Mouse (Mus musculus) kidney, embryonic 15.5 days (tissue): ENCODE data around the gene Slc37a3. TPM values are rescaled to one million over a fixed set of nuclear protein-coding genes. Genes with fewer than 3 reads are reported as not detected.

Experiments used
- ATAC-seq: fragments of 200-750 bp; cut with Nextera tagmentation; replicated peaks from 2 replicates; pipeline ENCODE4 v1.8.0; 2017; ENCODE audit warnings: moderate TSS enrichment; ENCODE audit not compliant: low FRiP score
- H3K27ac ChIP-seq: fragments of 300-500 bp; sonication (generic); 2 replicates; pipeline ENCODE4 v1.5.1; 2015; ENCODE audit warnings: mild to moderate bottlenecking, inconsistent platforms
- H3K27me3 ChIP-seq: fragments of 300-500 bp; sonication (generic); 2 replicates; pipeline ENCODE4 v1.6.1; 2015; ENCODE audit warnings: inconsistent platforms
- H3K36me3 ChIP-seq: fragments of 300-500 bp; sonication (generic); 2 replicates; pipeline ENCODE4 v1.6.1; 2015; ENCODE audit warnings: inconsistent platforms
- H3K4me1 ChIP-seq: fragments of 300-500 bp; sonication (generic); 2 replicates; pipeline ENCODE4 v1.6.1; 2015; ENCODE audit warnings: inconsistent platforms
- H3K4me2 ChIP-seq: fragments of 300-500 bp; sonication (generic); 2 replicates; pipeline ENCODE4 v1.6.1; 2015; ENCODE audit warnings: moderate library complexity, mild to moderate bottlenecking, inconsistent platforms
- H3K4me3 ChIP-seq: fragments of 300-500 bp; sonication (generic); replicated peaks from 2 replicates; pipeline ENCODE4 v1.5.1; 2015; ENCODE audit warnings: mild to moderate bottlenecking, inconsistent platforms
- H3K9ac ChIP-seq: fragments of 300-500 bp; sonication (generic); 2 replicates; pipeline ENCODE4 v1.6.1; 2015; ENCODE audit warnings: mild to moderate bottlenecking, inconsistent platforms
- H3K9me3 ChIP-seq: fragments of 300-500 bp; sonication (generic); replicated peaks from 2 replicates; pipeline ENCODE4 v1.6.1; 2016; ENCODE audit warnings: inconsistent platforms
- WGBS: fragments of 180-500 bp; shearing (Covaris S2); methylation state at CpG from one replicate; pipeline ENCODE4 v1.1.7; 2015; ENCODE audit warnings: mixed read lengths; 5-methylcytosine and 5-hydroxymethylcytosine counted together
- polyA plus RNA-seq: library from polyadenylated mRNA; unstranded; fragments of >200 nt; fragmentation: Nextera tagmentation; extraction: Ambion mirVana; gene quantifications from 2 replicates; pipeline ENCODE4 v1.2.1, GENCODE M21; 2015

Slc37a3 gene
- polyA plus RNA-seq, 1 experiment from 2014 or later: 53.9 TPM

GRCm38 (mm10) chr6:39316089-39316488 is 61.4 kb downstream of the Slc37a3 start:
- Histone ChIP-seq H3K27me3 (no peaks in the 10 kb centered on the region), H3K36me3 (no peaks in the 10 kb centered on the region), H3K27ac (no peak overlapping the region), H3K9ac (no peak overlapping the region), H3K4me1 (0 out of 2 replicates have a peak, but pooled peaks cover 2% of the 10 kb centered on the region), H3K9me3 (no peaks in the 10 kb centered on the region), H3K4me2 (no peak overlapping the region), H3K4me3 (no peak overlapping the region)
- 87% methylated on average over 5 of the region's 6 CpGs for WGBS
- no peak for ATAC-seq

DNA sequence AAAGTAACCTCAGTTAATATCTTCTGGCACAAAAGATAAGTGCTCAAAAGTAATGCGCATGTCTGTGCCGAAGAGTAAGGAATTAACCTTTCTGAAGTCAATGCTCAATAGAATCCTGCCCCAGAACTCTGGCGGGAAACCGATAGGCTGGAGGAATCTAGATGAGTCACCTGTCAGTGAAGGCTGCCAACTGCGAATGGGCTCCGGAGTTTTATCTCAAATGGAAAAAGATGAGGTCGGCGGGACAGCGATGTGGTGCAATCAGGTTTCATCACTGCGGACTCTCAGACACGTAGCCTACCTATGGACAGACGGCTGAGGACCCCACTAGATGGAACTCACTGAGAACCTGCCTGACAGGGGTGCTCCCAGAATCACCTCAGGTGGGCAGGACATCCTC is 63.0 kb downstream of the Slc37a3 start:
- Histone ChIP-seq H3K4me2 (no peak overlapping the region), H3K4me3 (no peak overlapping the region), H3K27ac (no peak overlapping the region), H3K27me3 (no peaks in the 10 kb centered on the region), H3K9ac (no peak overlapping the region), H3K36me3 (no peaks in the 10 kb centered on the region), H3K4me1 (0 out of 2 replicates have a peak, but pooled peaks cover 2% of the 10 kb centered on the region), H3K9me3 (no peaks in the 10 kb centered on the region)
- WGBS: 89% methylated on average over 12 of the region's 12 CpGs
- ATAC-seq: no peak

- no peak for ATAC-seq
- WGBS: 85% methylated on average over 3 of the region's 3 CpGs
- H3K4me2 ChIP-seq: no peak overlapping the region
- no peaks in the 10 kb centered on the region for H3K36me3 ChIP-seq
- no peaks in the 10 kb centered on the region for H3K27me3 ChIP-seq
- no peak overlapping the region for H3K9ac ChIP-seq
- H3K27ac ChIP-seq: no peak overlapping the region
- H3K4me1 ChIP-seq: no peaks in the 10 kb centered on the region
- H3K9me3 ChIP-seq: no peaks in the 10 kb centered on the region
- H3K4me3 ChIP-seq: no peak overlapping the region
Observed at GRCm38 (mm10) chr6:39311786-39312185, 65.7 kb downstream of the Slc37a3 start.

DNA sequence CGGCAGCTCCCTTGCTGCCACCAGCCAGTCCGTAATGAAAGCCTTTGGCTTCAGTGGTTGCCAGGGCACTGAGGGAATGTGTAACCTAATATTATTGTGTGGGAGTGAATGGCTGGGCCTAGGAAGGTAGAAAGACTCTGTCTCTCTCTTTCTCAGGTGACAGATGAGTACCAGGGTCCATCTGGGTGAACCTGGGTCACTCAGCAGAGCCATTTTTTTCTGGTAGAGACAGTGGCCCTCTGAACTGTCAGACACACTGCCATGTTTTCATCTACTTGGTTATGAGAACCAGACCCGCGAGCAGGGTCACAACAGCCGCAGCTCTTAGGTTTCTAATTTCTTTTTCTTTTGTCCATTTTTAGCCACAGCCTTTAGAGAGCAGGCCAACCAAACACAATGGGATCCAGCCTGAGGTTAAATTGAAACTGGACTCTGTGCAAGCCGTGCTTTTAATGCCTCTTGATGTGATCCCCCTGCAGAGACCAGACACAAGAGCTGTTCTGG is 73.1 kb downstream of the Slc37a3 start:
- no peak overlapping the region for H3K9ac ChIP-seq
- no peaks in the 10 kb centered on the region for H3K36me3 ChIP-seq
- no peaks in the 10 kb centered on the region for H3K27me3 ChIP-seq
- no peak overlapping the region for H3K4me3 ChIP-seq
- no peaks in the 10 kb centered on the region for H3K9me3 ChIP-seq
- 32% methylated on average over 6 of the region's 6 CpGs for WGBS
- peak; percentile 86 for ATAC-seq
- H3K27ac ChIP-seq: peak overlapping the region; percentile 76
- peaks cover 23% of the 10 kb centered on the region for H3K4me1 ChIP-seq
- no peak overlapping the region for H3K4me2 ChIP-seq

GRCm38 (mm10) chr6:39301484-39301883 is 76.0 kb downstream of the Slc37a3 start:
- Histone ChIP-seq H3K27ac (no peak overlapping the region), H3K27me3 (no peaks in the 10 kb centered on the region), H3K4me1 (peaks cover 23% of the 10 kb centered on the region), H3K36me3 (no peaks in the 10 kb centered on the region), H3K4me2 (no peak overlapping the region), H3K4me3 (no peak overlapping the region), H3K9me3 (no peaks in the 10 kb centered on the region), H3K9ac (no peak overlapping the region)
- no peak for ATAC-seq
- 79% methylated on average over 3 of the region's 3 CpGs for WGBS

GRCm38 (mm10) chr6:39297079-39297478 is 80.4 kb downstream of the Slc37a3 start:
- no peak overlapping the region for H3K9ac ChIP-seq
- WGBS: 94% methylated on average over 6 of the region's 6 CpGs
- no peak for ATAC-seq

GRCm38 (mm10) chr6:39296474-39296873 is 81.0 kb downstream of the Slc37a3 start:
- 74% methylated on average over 4 of the region's 4 CpGs for WGBS
- H3K4me2 ChIP-seq: peak overlapping the region; percentile 50; the same call in 1 of the 2 replicates
- H3K27ac ChIP-seq: peak overlapping the region; percentile 67
- H3K4me1 ChIP-seq: peaks cover 15% of the 10 kb centered on the region
- no peaks in the 10 kb centered on the region for H3K27me3 ChIP-seq
- H3K9me3 ChIP-seq: no peaks in the 10 kb centered on the region
- no peak overlapping the region for H3K4me3 ChIP-seq
- no peak for ATAC-seq
- no peaks in the 10 kb centered on the region for H3K36me3 ChIP-seq
- no peak overlapping the region for H3K9ac ChIP-seq

More at GRCm38 (mm10) chr6:39297079-39297478, 80.4 kb downstream of the Slc37a3 start:
- no peak overlapping the region for H3K27ac ChIP-seq
- H3K9me3 ChIP-seq: no peaks in the 10 kb centered on the region
- no peak overlapping the region for H3K4me3 ChIP-seq
- no peaks in the 10 kb centered on the region for H3K27me3 ChIP-seq
- H3K4me1 ChIP-seq: peaks cover 15% of the 10 kb centered on the region
- H3K36me3 ChIP-seq: no peaks in the 10 kb centered on the region
- H3K4me2 ChIP-seq: no peak overlapping the region

GRCm38 (mm10) chr6:39295727-39296411 is 81.6 kb downstream of the Slc37a3 start:
- H3K27ac ChIP-seq: peak overlapping the region; percentile 67
- H3K36me3 ChIP-seq: no peaks in the 10 kb centered on the region
- ATAC-seq: peak; percentile 80
- H3K9ac ChIP-seq: 0 out of 2 replicates have a peak overlapping the region, but pooled peaks have one; percentile 14
- no peaks in the 10 kb centered on the region for H3K9me3 ChIP-seq
- H3K4me2 ChIP-seq: peak overlapping the region; percentile 50
- H3K4me3 ChIP-seq: peak overlapping the region; percentile 19
- WGBS: 5% methylated on average over 14 of the region's 14 CpGs
- H3K4me1 ChIP-seq: peaks cover 15% of the 10 kb centered on the region
- H3K27me3 ChIP-seq: no peaks in the 10 kb centered on the region

GRCm38 (mm10) chr6:39289721-39290120 is 87.8 kb downstream of the Slc37a3 start:
- Histone ChIP-seq H3K4me3 (no peak overlapping the region), H3K9me3 (no peaks in the 10 kb centered on the region), H3K36me3 (no peaks in the 10 kb centered on the region), H3K4me1 (peaks cover 12% of the 10 kb centered on the region), H3K9ac (no peak overlapping the region), H3K27ac (no peak overlapping the region), H3K27me3 (no peaks in the 10 kb centered on the region), H3K4me2 (no peak overlapping the region)
- WGBS: 70% methylated on average over 7 of the region's 7 CpGs
- ATAC-seq: no peak

DNA sequence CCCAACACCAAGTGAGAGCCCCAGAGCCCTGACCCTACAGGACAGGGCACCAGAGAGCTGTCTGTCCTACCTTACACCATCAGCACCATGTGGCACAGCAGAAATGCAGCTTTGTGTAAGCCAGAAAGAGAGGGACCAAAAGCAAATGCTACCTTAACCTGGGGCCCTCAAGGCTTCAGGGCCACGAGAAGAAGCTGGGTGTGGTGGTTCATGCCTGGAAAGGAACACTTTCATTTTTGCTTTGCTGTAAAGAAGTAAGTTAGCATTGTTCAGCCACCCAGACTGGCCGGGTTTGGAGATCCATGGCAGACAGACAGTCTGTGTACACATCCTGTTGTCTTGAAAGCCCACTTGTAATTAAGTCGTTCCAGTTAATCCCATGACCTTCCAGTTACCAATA is 89.7 kb downstream of the Slc37a3 start:
- no peak overlapping the region for H3K27ac ChIP-seq
- no peak overlapping the region for H3K9ac ChIP-seq
- H3K4me1 ChIP-seq: peaks cover 17% of the 10 kb centered on the region
- no peaks in the 10 kb centered on the region for H3K36me3 ChIP-seq
- H3K27me3 ChIP-seq: no peaks in the 10 kb centered on the region
- H3K4me3 ChIP-seq: no peak overlapping the region
- 86% methylated on average over 3 of the region's 3 CpGs for WGBS
- H3K4me2 ChIP-seq: no peak overlapping the region
- no peaks in the 10 kb centered on the region for H3K9me3 ChIP-seq
- no peak for ATAC-seq

GRCm38 (mm10) chr6:39286732-39287083 is 90.8 kb downstream of the Slc37a3 start:
- Histone ChIP-seq H3K36me3 (no peaks in the 10 kb centered on the region), H3K9me3 (no peaks in the 10 kb centered on the region), H3K9ac (no peak overlapping the region), H3K27me3 (no peaks in the 10 kb centered on the region), H3K27ac (peak overlapping the region; percentile 66), H3K4me1 (peaks cover 17% of the 10 kb centered on the region), H3K4me3 (no peak overlapping the region), H3K4me2 (no peak overlapping the region)
- whole genome bisulfite sequencing: 18% methylated on average over 5 of the region's 5 CpGs
- ATAC-seq: peak; percentile 54

DNA sequence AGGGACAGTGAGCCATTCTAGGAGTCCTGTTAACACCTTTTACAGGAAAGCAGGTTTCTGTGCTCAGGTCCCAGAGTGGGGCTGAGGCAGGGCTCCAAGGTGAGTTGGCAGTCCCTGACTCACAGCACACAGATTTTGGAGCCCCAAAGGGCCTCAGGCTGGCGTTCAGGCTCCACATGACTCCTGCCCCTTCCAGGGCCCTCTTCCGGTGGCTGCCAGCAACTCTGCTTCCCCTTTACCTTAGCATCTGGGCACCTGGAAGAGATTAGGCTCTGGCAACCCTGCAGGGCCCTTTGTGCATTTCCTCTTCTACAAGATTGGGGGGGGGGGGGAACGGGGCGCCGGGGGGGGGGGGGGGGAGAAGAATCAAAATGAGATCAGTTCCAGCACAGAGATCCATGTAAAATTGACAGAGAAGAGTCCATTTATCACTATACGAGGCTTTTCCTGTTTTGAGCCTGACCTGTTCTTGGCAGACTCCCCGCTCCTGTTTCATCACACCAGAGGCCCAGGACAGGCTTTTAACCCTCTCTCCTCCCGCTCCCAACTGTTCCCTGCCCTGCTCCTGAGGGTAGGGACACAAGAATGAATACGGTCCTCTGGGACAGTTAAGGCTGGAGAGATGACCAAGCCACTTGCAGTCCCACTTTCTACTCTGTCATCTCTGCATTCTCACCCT is 91.3 kb downstream of the Slc37a3 start:
- Histone ChIP-seq H3K4me2 (no peak overlapping the region), H3K27ac (peak overlapping the region; percentile 66), H3K27me3 (no peaks in the 10 kb centered on the region), H3K36me3 (no peaks in the 10 kb centered on the region), H3K9me3 (no peaks in the 10 kb centered on the region), H3K4me3 (no peak overlapping the region), H3K9ac (no peak overlapping the region), H3K4me1 (peaks cover 17% of the 10 kb centered on the region)
- ATAC-seq: peak; percentile 33; the same call in 1 of the 2 replicates
- 21% methylated on average over 6 of the region's 9 CpGs for WGBS
